ENCODE assay signal across 8 mouse cellular contexts in the genomic region with DNA sequence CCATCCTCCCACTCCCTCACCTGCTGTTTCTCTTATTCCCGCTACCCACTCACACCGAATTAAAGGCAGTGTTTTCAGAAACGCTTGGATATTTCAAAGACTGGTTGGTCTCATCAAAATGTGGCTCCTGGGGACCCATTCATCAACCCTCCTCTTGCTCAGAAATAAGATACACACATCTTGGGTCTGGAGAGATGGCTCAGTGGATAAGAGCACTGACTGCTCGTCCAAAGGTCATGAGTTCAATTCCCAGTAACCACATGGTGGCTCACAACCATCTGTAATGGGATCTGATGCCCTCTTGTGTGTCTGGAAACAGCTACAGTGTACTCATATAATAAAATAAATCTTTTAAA. TPM values are rescaled to one million over a fixed set of nuclear protein-coding genes. Genes with fewer than 3 reads are reported as not detected.
A peak's percentile ranks its signal among the peaks of the same experiment; 100 is the strongest.
DNase-seq lines count a peak whose midpoint lies in the region; ATAC-seq and TF ChIP-seq lines count a peak whose summit lies in the region.

No protein-coding gene starts in this region.

- peak overlapping the region; percentile 78 for H3K4me3 ChIP-seq in heart, embryonic 13.5 days
- peak overlapping the region; percentile 92 for H3K4me3 ChIP-seq in E14TG2a.4 (replicated peaks; ENCODE audit: low read length)
- peak overlapping the region; percentile 66 for H3K4me3 ChIP-seq in forebrain, embryonic 16.5 days (replicated peaks; ENCODE audit: low read length)
- peak overlapping the region; percentile 66 for H3K4me3 ChIP-seq in liver, embryonic 15.5 days (replicated peaks)

- peaks cover 19% of the 10 kb centered on the region for H3K36me3 ChIP-seq in heart, embryonic 13.5 days
- peaks cover 11% of the 10 kb centered on the region; the same call in 1 of the 2 replicates for H3K36me3 ChIP-seq in E14TG2a.4 (ENCODE audit: insufficient read depth, low read length)
- no peaks in the 10 kb centered on the region for H3K36me3 ChIP-seq in forebrain, embryonic 16.5 days (ENCODE audit: control insufficient read depth, insufficient read depth)
- H3K36me3 ChIP-seq in liver, embryonic 15.5 days (replicated peaks): no peaks in the 10 kb centered on the region; the same call in 1 of the 2 replicates

- whole genome bisulfite sequencing in heart, embryonic 13.5 days: under 1% methylated on average over 4 of the region's 4 CpGs
- 0% methylated on average over 4 of the region's 4 CpGs for WGBS in forebrain, embryonic 16.5 days
- 2% methylated on average over 4 of the region's 4 CpGs for WGBS in liver, embryonic 15.5 days (ENCODE audit: insufficient replicate concordance)

- H3K27me3 ChIP-seq in heart, embryonic 13.5 days (replicated peaks): no peaks in the 10 kb centered on the region
- no peaks in the 10 kb centered on the region for H3K27me3 ChIP-seq in E14TG2a.4 (ENCODE audit: insufficient read depth, low read length)
- no peaks in the 10 kb centered on the region for H3K27me3 ChIP-seq in forebrain, embryonic 16.5 days (replicated peaks; ENCODE audit: control insufficient read depth, insufficient read depth, low read length)
- no peaks in the 10 kb centered on the region for H3K27me3 ChIP-seq in liver, embryonic 15.5 days

- no peak overlapping the region for H3K9ac ChIP-seq in heart, embryonic 13.5 days
- peak overlapping the region; percentile 69 for H3K9ac ChIP-seq in forebrain, embryonic 16.5 days (replicated peaks; ENCODE audit: low read depth, low read length)
- H3K9ac ChIP-seq in liver, embryonic 15.5 days: no peak overlapping the region

- no peak for ATAC-seq in heart, embryonic 13.5 days (ENCODE audit: extremely low read depth, insufficient number of reproducible peaks, low FRiP score, low TSS enrichment)
- no peak for ATAC-seq in forebrain, embryonic 16.5 days
- ATAC-seq in liver, embryonic 15.5 days (ENCODE audit: insufficient read depth): peak; percentile 2; the same call in 1 of the 2 replicates

- no peak for TF ChIP-seq CTCF in E14TG2a.4 (conservative IDR thresholded peaks at IDR 0.05; ENCODE audit: low read length)

- peaks cover 13% of the 10 kb centered on the region for H3K4me1 ChIP-seq in heart, embryonic 13.5 days
- H3K4me1 ChIP-seq in E14TG2a.4 (replicated peaks; ENCODE audit: low read depth, low read length): peaks cover 35% of the 10 kb centered on the region
- H3K4me1 ChIP-seq in forebrain, embryonic 16.5 days (replicated peaks; ENCODE audit: control insufficient read depth, insufficient read depth, low read length): peaks cover 13% of the 10 kb centered on the region; the same call in 1 of the 2 replicates
- H3K4me1 ChIP-seq in liver, embryonic 15.5 days (replicated peaks): peaks cover 36% of the 10 kb centered on the region

- peak overlapping the region; percentile 98 for H3K4me2 ChIP-seq in heart, embryonic 13.5 days
- H3K4me2 ChIP-seq in forebrain, embryonic 16.5 days (ENCODE audit: low read length): peak overlapping the region; percentile 97
- H3K4me2 ChIP-seq in liver, embryonic 15.5 days: peak overlapping the region; percentile 94

- no peaks in the 10 kb centered on the region for H3K9me3 ChIP-seq in heart, embryonic 13.5 days
- no peaks in the 10 kb centered on the region for H3K9me3 ChIP-seq in E14TG2a.4 (ENCODE audit: low read length)
- H3K9me3 ChIP-seq in forebrain, embryonic 16.5 days (ENCODE audit: control insufficient read depth, low read length): no peaks in the 10 kb centered on the region
- H3K9me3 ChIP-seq in liver, embryonic 15.5 days (replicated peaks): no peaks in the 10 kb centered on the region

- H3K27ac ChIP-seq in heart, embryonic 13.5 days (replicated peaks): no peak overlapping the region
- no peak overlapping the region for H3K27ac ChIP-seq in forebrain, embryonic 16.5 days (ENCODE audit: low read length)
- no peak overlapping the region for H3K27ac ChIP-seq in liver, embryonic 15.5 days (replicated peaks)

- DNase-seq in heart, adult 8-10 months (ENCODE audit: low spot score): no peak
- no peak for DNase-seq in cerebellum, adult 11-12 months
- DNase-seq in urinary bladder, postnatal 4 days (ENCODE audit: low spot score in 2 of 2): no peak
- DNase-seq in c-Kit-positive CD71-positive TER-119-positive erythroid progenitor cells, embryonic 14.5 days (ENCODE audit: low spot score): no peak

RNA-seq across cellular contexts. Expression of a gene that starts 0.3 kb away (rescaled TPM):
- 6.4 and 8.6 TPM in 2 replicates for polyA plus RNA-seq in heart, embryonic 13.5 days (2015; fragmentation: Nextera tagmentation; extraction: Ambion mirVana)
- total RNA-seq in heart, adult 8-10 months (2022): 1 to 10 TPM; 3.7 to 5.8 (median 4.7) TPM
- polyA plus RNA-seq in forebrain, embryonic 16.5 days (2015; fragmentation: Nextera tagmentation; extraction: Ambion mirVana): 10.0 and 10.5 TPM in 2 replicates
- polyA plus RNA-seq in liver, embryonic 15.5 days (2015; fragmentation: Nextera tagmentation; extraction: Ambion mirVana): 6.2 and 7.0 TPM in 2 replicates
